Mouse (Mus musculus) hindbrain, postnatal 0 days (tissue): Measurements from ENCODE around the gene Pacsin2. TPM values are rescaled to one million over a fixed set of nuclear protein-coding genes. Genes with fewer than 3 reads are reported as not detected.
A peak's percentile ranks its signal among the peaks of the same experiment; 100 is the strongest.
"Not testable (repeated sequence)": the region's sequence is repeated elsewhere in the genome, so short reads cannot be mapped to it uniquely, and the experiment has no call there.

Experiments
- ATAC-seq: fragments of 200-750 bp; cut with Nextera tagmentation; 2 replicates; pipeline ENCODE4 v1.8.0; 2017; ENCODE audit warnings: mild to moderate bottlenecking, moderate TSS enrichment, moderate library complexity
- DNase-seq: peaks from one replicate; pipeline ENCODE4 v3.0.0-alpha.2; 2015; ENCODE audit warnings: low spot score
- H3K27ac ChIP-seq: fragments of 300-500 bp; sonication (generic); 2 replicates; pipeline ENCODE4 v1.5.1; 2014; ENCODE audit warnings: mild to moderate bottlenecking
- H3K27me3 ChIP-seq: fragments of 300-500 bp; sonication (generic); 2 replicates; pipeline ENCODE4 v1.6.1; 2014; ENCODE audit warnings: low read length, mixed read lengths; ENCODE audit not compliant: insufficient read depth
- H3K36me3 ChIP-seq: fragments of 300-500 bp; sonication (generic); 2 replicates; pipeline ENCODE4 v1.6.1; 2014; ENCODE audit warnings: low read length, mixed read lengths; ENCODE audit not compliant: insufficient read depth
- H3K4me1 ChIP-seq: fragments of 300-500 bp; sonication (generic); 2 replicates; pipeline ENCODE4 v1.6.1; 2014; ENCODE audit warnings: antibody characterized with exemption, low read length, mixed read lengths; ENCODE audit not compliant: insufficient read depth
- H3K4me2 ChIP-seq: fragments of 300-500 bp; sonication (generic); 2 replicates; pipeline ENCODE4 v1.6.1; 2014; ENCODE audit warnings: low read depth, mild to moderate bottlenecking, low read length, moderate library complexity, mixed read lengths
- H3K4me3 ChIP-seq: fragments of 300-500 bp; sonication (generic); 2 replicates; pipeline ENCODE4 v1.5.1; 2014; ENCODE audit warnings: low read length
- H3K9ac ChIP-seq: fragments of 300-500 bp; sonication (generic); replicated peaks from 2 replicates; pipeline ENCODE4 v1.6.1; 2014; ENCODE audit warnings: mild to moderate bottlenecking, low read length, moderate library complexity, mixed read lengths
- H3K9me3 ChIP-seq: fragments of 300-500 bp; sonication (generic); 2 replicates; pipeline ENCODE4 v1.6.1; 2016; ENCODE audit warnings: low read length, mixed read lengths
- CTCF ChIP-seq: IDR thresholded peaks from 2 replicates; pipeline ENCODE4 v1.5.1; 2016; ENCODE audit warnings: antibody characterized with exemption, control low read depth, low read depth
- WGBS: fragments of 180-500 bp; shearing (Covaris S2); extraction: QIAGEN DNeasy Blood & Tissue Kit; methylation state at CpG from one replicate; pipeline ENCODE4 v1.1.7; 2014; 5-methylcytosine and 5-hydroxymethylcytosine counted together
- polyA plus RNA-seq: library from polyadenylated mRNA; unstranded; fragments of >200 nt; fragmentation: Nextera tagmentation; extraction: Ambion mirVana; gene quantifications from 2 replicates; pipeline ENCODE4 v1.2.1, GENCODE M21; 2015
- total RNA-seq: library from RNA; depleted of rRNA; stranded (reverse); fragments of >200 nt; gene quantifications from 2 replicates; pipeline ENCODE4 v1.2.3, GENCODE M21; 2014

The Pacsin2 gene
- total and polyA plus RNA-seq, 2 experiments from 2014 or later, result 19.5 to 20.0 TPM

DNA sequence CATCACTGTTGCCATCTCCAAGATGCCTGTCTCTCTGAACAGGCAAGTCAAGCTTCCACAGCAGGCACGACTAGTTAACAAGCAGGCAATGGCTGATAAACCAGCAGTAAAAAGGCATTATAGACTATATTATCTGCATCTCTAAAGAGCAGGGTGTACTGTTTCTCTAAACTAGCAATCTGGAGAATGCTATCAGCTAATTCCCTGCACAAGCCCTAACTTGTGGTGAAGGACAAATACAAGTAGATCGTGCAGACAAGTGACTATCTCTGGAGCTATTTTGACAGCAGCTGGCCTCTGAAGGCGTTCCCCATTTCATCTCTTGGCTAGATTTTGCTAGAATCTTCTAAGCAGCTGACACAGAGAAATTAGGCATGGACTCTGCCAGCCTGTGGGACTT is 100.2 kb downstream of the Pacsin2 start:
- Histone ChIP-seq H3K4me2 (no peak overlapping the region), H3K9me3 (no peaks in the 10 kb centered on the region), H3K27me3 (no peaks in the 10 kb centered on the region), H3K9ac (no peak overlapping the region), H3K36me3 (no peaks in the 10 kb centered on the region), H3K4me1 (no peaks in the 10 kb centered on the region), H3K27ac (no peak overlapping the region), H3K4me3 (no peak overlapping the region)
- 74% methylated on average over 3 of the region's 3 CpGs for WGBS
- DNase-seq (no peak), ATAC-seq (no peak)
- no peak for TF ChIP-seq CTCF

DNA sequence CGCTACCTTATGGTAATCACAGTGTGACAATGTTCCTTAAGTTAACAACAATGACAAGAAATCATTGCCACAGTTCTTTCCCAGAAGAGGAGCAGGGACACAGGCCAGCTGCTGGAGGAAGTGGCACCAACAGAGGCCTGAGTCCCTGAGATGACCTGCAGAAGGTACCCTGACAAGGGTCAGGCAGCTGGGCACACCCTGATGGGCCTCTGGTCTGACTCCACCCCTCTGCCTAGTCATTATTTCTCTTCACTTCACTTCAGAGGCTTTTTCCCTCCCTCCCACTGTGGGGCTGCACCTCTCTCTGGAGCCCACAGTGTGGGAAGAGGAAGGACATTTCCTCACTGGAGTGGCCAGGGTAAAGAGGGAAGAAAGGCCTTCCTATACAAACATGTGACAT is 101.6 kb downstream of the Pacsin2 start:
- not testable (repeated sequence) for ATAC-seq, H3K9me3 ChIP-seq, H3K4me3 ChIP-seq, H3K9ac ChIP-seq, H3K4me1 ChIP-seq, H3K27ac ChIP-seq, DNase-seq, H3K27me3 ChIP-seq, H3K36me3 ChIP-seq, H3K4me2 ChIP-seq
- 94% methylated on average over 1 of the region's 1 CpGs for WGBS

DNA sequence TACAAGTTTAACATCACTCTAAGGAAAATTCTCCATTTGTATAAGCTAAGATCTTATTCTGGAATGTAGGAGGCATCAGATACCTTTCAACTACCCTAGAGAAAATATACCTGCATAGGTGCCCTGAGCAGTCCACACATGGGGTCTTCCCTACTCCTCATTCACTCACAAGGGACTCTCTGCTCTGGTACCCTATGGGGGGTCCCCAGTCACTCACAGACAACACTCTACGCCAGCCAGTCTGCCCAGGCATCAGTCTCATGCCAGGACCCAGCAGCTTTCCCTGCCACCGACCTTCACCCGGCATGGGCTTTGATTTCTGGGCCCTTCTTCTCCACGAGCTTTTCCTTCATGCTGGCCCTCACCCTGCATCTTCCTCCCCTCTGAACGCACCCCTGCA is 103.5 kb downstream of the Pacsin2 start:
- not testable (repeated sequence) for H3K4me2 ChIP-seq, H3K27me3 ChIP-seq, H3K9me3 ChIP-seq, H3K36me3 ChIP-seq, H3K4me3 ChIP-seq, H3K4me1 ChIP-seq, H3K27ac ChIP-seq, H3K9ac ChIP-seq, DNase-seq, ATAC-seq
- 57% methylated on average over 4 of the region's 5 CpGs for WGBS

DNA sequence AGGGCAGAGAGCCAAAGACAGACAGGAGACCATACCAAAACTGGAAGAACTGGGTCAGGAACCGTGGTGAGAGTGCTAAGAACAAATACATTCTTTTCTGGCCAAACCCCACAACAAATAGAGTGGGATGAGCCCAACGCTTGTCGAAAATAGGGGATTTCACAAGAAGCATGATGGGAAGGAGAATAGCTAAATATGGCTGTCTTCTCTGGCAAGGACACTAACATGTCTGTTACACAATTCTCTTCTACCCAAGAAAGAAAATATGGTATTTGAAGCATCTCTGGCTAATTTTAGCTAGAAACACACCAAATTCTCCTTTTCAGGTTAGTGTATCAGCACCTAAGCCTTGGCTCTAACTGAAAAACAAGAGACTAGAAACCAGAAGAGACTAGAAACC is 104.3 kb downstream of the Pacsin2 start:
- no peak overlapping the region for H3K9ac ChIP-seq
- no peaks in the 10 kb centered on the region for H3K27me3 ChIP-seq
- H3K36me3 ChIP-seq, result no peaks in the 10 kb centered on the region
- ATAC-seq, result no peak
- no peaks in the 10 kb centered on the region for H3K9me3 ChIP-seq
- DNase-seq, result no peak
- no peak overlapping the region for H3K4me3 ChIP-seq
- H3K27ac ChIP-seq, result no peak overlapping the region
- 69% methylated on average over 3 of the region's 3 CpGs for WGBS
- H3K4me1 ChIP-seq, result no peaks in the 10 kb centered on the region
- TF ChIP-seq CTCF, result no peak
- no peak overlapping the region for H3K4me2 ChIP-seq

DNA sequence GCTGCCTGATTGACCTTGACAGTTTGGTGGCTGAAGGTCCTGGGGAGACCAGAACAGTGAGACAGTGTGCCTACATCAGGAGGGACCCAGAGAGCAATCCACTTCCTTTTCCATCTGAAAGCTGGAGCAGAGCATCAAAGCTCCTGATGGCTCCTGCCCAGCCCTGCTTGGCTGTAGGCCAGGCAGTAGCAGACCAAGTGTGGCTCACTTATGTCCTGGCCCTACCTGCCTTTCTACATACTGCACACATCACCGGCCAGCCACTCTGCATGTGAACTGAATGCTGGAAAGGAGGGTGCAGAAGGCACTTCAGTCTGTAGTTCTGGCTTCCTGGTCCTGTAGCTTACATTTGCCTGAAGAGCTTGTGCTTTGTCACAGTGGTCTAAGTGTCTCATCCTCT is 105.9 kb downstream of the Pacsin2 start:
- WGBS, result 81% methylated on average over 1 of the region's 1 CpGs
- no peak for TF ChIP-seq CTCF
- Histone ChIP-seq H3K27ac (no peak overlapping the region), H3K4me2 (no peak overlapping the region), H3K9me3 (no peaks in the 10 kb centered on the region), H3K9ac (no peak overlapping the region), H3K4me1 (no peaks in the 10 kb centered on the region), H3K36me3 (no peaks in the 10 kb centered on the region), H3K27me3 (no peaks in the 10 kb centered on the region), H3K4me3 (no peak overlapping the region)
- DNase-seq, result no peak
- no peak for ATAC-seq

DNA sequence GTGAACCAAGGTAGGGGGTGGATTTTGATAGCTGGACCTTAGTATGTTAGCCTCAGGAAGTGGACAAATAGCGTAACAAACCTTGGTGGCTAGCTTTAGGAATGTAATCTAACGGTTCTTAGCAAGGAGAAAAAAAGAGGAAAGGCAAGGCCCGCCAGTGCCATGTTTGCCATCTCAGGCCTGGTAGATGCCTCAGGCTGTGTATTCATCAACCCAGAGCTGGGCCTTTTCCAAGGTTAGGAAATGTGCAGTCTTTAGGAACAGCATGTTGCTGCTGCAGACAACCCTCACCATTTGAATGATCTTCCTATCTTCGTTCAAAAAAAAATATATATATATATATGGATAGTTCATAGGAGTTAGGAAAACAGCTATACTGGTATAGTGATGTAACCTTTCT is 112.9 kb downstream of the Pacsin2 start:
- H3K27me3 ChIP-seq, result no peaks in the 10 kb centered on the region
- H3K9me3 ChIP-seq, result no peaks in the 10 kb centered on the region
- H3K27ac ChIP-seq, result no peak overlapping the region
- H3K9ac ChIP-seq, result no peak overlapping the region
- H3K4me1 ChIP-seq, result peaks cover 12% of the 10 kb centered on the region
- no peak overlapping the region for H3K4me3 ChIP-seq
- TF ChIP-seq CTCF, result no peak
- ATAC-seq (no peak), DNase-seq (no peak)
- WGBS, result 90% methylated on average over 4 of the region's 4 CpGs
- H3K36me3 ChIP-seq, result no peaks in the 10 kb centered on the region
- H3K4me2 ChIP-seq, result no peak overlapping the region

DNA sequence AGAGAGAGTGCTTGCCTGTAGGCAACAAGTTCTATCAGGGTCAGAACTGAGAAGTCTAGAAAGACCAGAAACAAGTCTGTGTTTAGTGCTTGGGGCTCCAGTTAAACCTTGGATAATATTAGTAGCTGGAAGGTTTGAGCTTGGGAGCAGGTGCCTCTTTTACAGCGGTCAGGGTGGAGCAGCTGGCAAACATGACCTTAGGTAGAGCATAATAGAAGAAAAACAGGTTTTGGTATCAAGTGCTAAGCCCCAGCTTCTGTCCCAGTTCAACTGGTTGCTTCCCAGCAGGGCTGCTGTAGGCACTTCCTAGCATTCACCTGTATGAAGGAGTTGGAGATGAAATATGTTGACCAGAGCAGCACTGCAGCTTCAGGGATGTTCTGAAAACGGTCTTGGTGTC is 113.5 kb downstream of the Pacsin2 start:
- H3K27me3 ChIP-seq, result no peaks in the 10 kb centered on the region
- H3K9ac ChIP-seq, result no peak overlapping the region
- H3K36me3 ChIP-seq, result no peaks in the 10 kb centered on the region
- no peak for ATAC-seq
- WGBS, result 64% methylated on average over 2 of the region's 2 CpGs
- no peak overlapping the region for H3K4me3 ChIP-seq
- no peak for DNase-seq
- peaks cover 12% of the 10 kb centered on the region for H3K4me1 ChIP-seq
- peak overlapping the region; percentile 94 for H3K4me2 ChIP-seq
- no peak overlapping the region for H3K27ac ChIP-seq
- no peaks in the 10 kb centered on the region for H3K9me3 ChIP-seq
- no peak for TF ChIP-seq CTCF
